Mouse (Mus musculus) fibroblast of lung, adult 2 months (primary cell): ENCODE data around the gene Mien1.

Source experiments
- DNase-seq: peaks from one replicate; pipeline ENCODE4 v3.0.0-alpha.2; 2011; ENCODE audit warnings: low read depth

Mien1 gene

DNA sequence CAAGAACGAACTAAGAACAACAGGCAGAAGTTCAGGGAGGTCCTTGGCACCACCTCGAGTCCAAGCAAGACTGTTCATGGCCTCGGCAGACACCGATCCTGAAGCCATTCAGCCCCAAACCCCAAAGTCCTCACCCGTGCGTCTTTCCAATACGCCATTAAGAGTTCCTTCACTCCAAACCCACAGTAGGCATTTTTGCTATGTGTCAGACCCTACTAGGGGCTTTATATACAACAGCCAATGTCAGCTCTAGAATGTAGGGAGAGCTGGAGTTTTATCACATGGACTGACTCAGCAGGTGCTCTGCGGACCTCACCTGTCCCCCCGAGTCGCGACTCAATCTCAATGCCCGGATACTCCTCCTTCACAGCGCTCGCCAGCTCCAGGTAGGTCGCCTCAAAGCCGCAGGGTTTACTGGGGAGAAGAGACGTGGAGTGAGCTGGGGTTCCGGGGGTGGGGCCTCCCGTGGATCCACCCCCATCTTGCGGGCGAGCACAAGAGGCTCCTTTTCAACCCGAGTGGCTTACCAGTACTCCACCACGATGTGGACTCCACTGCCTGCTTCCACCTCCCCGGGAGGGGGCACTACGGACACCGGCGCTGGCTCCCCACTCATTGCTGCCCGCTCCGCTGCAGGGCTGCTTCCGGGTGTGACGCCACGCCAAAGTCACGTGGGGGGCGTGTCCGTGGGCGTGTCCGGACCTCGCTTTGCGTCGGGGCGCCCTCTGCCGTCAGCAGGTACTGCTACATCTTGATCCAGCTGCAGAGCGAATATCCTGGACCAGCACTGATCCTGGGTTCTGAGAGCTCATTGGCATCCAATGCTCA, at the start of gene Mien1:
Mien1 (minus strand) TSS at position 661 of the 828 bp plus-strand sequence.
- DNase-seq: peak; percentile 83

GRCm38 (mm10) chr11:98487526-98488040, 48.8 kb upstream of the Mien1 start:
- no peak for DNase-seq

GRCm38 (mm10) chr11:98485749-98486148, 47.0 kb upstream of the Mien1 start:
- no peak for DNase-seq

DNA sequence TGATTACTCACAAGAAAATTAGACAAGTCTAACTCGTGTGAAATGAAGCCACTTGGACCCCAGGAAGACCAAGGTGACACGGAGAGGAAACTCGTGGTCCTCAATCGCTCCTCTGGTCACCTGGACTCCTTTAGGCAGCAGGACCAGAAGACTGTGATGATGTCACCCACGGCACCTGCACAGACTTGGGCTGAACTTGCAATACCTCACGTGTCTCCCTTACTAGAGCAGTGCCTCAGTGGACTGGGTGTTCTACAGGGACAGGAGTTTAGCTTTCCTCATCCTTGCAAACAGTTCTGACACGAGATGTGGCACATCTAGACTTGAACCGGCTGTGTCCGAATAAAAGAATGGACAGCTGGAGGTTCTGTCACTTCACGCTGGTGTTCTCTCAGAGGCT, 43.3 kb upstream of the Mien1 start:
- no peak for DNase-seq

DNA sequence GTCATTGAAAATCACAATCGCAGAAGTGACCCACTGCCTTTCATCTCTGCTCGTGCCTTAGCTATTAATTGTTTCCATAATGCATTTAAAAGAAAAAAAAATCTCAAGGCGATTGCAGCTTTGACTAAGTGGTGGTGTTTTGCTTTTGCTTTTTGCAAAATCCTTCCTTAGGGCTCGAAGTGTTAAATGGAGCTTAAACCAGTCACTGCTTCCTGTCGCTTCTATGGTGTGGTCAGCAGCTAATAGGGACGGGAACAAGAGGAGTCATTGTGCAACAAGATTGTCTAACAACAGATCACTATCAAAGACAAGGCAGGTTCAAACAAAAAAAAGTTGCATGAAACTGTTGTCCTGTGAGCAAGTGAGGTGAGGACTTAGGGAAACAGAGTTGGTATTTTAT, 42.4 kb upstream of the Mien1 start:
- no peak for DNase-seq

DNA sequence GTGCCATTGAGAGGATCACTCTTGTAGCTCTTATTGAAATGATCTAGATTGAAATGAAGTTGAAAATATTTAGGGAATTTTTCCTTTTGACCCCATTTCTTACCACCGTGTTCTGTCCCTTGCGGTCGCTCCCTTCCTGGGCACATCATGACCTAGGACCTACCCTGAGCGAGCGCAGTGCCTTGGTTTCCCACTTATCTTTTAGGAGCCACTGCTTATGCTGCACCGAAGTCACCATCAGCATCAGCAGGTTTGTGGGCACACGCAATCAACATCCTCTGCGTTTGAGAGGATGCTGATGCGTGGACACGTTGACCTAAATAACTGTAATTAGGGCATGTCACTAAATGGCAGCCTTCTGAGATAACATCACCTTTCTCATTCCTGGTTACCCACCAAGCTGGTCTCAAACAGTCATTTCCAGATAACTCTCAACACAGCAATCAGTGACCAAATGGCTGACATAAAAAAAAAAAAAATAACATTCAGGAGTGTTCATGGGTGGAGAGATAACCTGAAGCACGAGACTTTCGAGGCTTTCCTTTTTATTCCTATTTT, 41.2 kb upstream of the Mien1 start:
- DNase-seq: no peak

- no peak for DNase-seq
These were observed 40.5 kb upstream of the Mien1 start for GRCm38 (mm10) chr11:98479026-98479939.

DNA sequence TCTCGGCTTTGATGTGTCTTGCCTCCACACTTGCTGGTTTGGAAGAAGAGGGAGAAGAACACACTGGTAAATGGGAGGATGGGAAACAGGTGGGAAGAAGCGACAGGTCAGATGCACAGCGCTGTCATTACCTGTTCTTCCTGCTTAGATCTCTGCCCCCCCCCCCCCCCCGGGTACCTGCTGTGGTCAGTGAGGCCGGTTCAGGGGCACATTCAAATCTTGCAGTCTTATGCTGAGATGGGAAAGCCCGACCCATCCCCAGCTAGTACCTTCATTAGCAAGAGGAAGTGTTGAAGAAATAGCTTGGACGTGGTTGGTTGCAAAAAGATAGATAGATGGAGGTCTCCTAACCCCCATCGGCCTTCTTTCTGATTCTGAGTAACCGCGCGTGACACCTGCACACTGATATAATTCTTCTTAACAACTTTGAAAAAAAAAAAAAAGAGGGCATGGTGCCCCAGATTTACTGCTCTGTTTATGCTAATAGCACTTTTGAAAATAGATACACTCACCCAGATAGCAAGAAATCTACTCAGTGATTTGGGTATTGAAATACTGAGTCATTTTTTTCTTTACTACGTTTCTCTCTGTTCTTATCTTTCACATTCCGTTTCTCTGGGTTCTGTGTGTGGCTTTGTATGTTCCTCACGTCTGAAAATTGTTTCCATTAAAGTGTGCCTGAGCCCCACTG, 38.4 kb upstream of the Mien1 start:
- DNase-seq: no peak

DNA sequence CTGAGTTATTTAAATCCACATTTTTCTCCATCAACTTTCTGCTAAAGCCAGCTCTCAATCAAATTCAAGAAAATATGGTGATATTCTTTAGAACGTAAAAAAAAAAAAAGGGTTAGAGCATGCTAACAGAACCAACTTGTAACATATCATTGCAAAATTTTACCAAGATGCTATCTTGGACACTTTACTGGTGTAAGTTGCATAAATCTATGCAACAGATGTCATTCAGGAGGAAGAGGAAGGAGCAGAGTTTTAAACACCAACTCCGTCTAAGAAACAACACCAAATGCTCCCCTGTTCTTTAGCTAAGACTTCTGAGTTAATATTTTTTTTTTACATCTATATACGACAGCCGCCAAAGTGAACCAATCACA, 37.6 kb upstream of the Mien1 start:
- no peak for DNase-seq

DNA sequence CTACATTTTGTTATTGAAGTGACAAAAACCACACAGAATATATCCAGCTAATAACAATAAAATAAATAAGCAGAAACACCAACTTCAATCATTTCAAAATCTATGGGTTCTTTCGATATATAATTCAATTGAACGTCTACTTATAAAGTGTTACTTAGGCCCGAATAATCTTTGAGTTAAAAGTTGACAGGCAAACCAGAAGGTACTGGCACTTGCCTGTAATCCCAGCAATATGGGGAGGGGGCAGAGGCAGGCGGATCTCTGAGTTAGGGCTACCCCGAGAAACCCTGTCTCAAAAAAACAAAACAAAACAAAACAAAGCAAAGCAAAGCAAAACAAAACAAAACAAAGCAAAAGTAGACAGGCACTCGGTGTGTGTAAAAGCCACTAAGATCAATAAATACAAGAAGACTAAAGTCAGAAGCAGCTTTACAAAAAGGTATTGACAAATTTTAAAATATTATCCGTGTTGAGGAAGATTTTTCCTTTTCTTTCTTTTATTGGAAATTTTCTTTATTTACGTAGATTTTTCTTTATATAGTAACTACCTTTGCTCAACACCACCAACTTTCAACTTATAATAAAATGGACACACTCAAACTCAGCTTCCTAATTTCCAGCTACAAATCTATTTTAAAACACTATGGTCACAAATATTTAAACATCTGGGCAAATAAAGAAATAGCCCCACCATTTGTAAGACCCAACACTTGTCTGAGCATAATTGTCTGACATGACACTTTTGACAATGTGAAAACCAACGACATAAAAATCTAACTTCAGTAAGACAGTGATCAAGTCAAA, 37.0 kb upstream of the Mien1 start:
- no peak for DNase-seq

- no peak for DNase-seq
These were observed 36.2 kb upstream of the Mien1 start for GRCm38 (mm10) chr11:98474967-98475366.

- no peak for DNase-seq
These were observed 35.2 kb upstream of the Mien1 start for GRCm38 (mm10) chr11:98473916-98474479.

GRCm38 (mm10) chr11:98472696-98473095, 33.9 kb upstream of the Mien1 start:
- DNase-seq: no peak

DNA sequence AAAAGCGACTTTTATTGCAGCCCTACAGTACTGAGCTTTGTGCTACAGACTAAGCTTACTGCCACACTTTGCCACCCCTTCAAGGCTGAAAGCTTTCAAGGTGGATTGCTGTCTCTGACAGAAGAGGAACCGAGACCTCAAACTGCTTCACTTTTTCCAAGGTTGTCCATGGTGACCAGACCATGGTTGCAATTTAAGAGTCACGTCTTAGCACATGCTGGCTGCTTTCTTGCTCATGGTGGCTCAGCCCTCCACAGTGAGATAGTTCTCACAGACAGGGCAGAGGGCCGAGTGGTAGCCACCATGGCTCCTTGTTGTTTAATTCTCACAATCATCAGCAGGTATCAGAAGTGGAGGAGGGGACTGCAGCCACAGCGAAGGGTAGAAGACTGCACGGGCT, 32.0 kb upstream of the Mien1 start:
- DNase-seq: no peak

GRCm38 (mm10) chr11:98469761-98470714, 31.2 kb upstream of the Mien1 start:
- peak; percentile 94 for DNase-seq

- DNase-seq: no peak
These were observed 25.7 kb upstream of the Mien1 start for GRCm38 (mm10) chr11:98464516-98464915.

DNA sequence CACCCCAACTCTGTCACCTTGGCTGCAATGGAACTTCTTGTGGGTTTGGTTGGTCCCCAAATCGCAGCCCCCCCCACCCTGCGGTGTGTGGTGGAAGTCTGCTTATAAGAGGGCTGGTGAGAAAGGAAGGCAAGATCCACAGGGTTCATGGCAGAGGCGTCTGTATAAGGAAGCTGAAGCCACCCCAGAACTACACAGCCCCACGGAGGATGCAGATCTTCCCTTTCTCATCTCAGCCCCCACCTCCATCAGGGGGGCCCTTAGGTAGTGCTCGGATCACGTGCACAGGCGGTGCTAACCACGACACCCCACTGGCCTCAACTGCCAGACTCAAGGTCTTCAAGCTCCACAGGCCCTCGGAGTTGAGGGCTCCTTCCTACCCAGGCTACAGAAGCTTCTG, 25.1 kb upstream of the Mien1 start:
- DNase-seq: no peak

DNA sequence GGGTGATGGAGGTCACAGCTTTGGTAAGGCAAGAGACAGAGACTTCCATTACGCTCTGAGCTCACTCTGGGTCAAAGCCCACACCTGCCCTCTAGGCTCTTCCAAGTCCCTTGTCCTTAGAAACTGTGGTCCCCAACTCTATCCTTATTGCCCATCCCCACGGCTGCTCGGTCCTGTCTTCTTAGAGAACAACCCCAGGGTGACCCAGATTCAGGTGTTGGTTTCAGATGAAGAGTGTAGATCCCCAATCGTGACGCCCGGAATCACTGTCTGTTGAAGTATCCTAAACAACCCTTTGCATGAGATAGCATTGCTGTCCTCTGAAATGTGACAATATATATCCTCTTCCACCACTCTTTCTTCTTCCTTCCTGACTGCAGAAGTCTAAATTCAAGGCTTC, 23.5 kb upstream of the Mien1 start:
- DNase-seq: no peak

- peak; percentile 57 for DNase-seq
These were observed 22.4 kb upstream of the Mien1 start for GRCm38 (mm10) chr11:98461109-98461720.
